Mouse (Mus musculus): Measurements from ENCODE around the gene Pde4d. TPM values are rescaled to one million over a fixed set of nuclear protein-coding genes. Genes with fewer than 3 reads are reported as not detected.

The Pde4d gene
- total RNA-seq, 2 experiments from 2014 or later: 36.9 to 46.8 TPM

DNA sequence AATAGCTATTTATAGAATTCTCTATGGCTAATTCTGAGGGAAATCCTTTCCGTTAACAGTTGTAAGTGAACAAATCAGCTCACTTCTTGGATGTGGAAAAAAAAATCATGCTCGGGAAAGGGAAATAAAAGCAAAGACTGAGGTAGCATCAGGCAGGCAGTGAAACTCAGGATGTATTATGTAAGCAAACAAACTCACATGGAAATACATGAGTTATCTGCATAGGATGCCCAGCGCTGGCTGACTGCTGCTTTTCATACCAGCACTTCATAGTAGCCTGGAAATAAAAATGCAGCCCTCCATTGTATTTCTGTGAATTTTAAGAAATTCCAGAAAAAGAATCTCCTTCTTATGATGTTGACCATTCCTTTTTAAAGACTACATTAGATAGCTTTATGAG lies 1237.2 kb downstream of the Pde4d start:
- no peak for DNase-seq
- intact Hi-C loops (cut with DNase I): loop anchor here (5.0 kb wide), 2 partner anchors 50 to 65 kb away; no protein-coding TSS in a partner anchor

GRCm38 (mm10) chr13:109688195-109688594 lies 1238.4 kb downstream of the Pde4d start:
- DNase-seq: no peak
- intact Hi-C loops (cut with DNase I): loop anchor here (5.0 kb wide), 2 partner anchors 49 to 66 kb away; no protein-coding TSS in a partner anchor

- DNase-seq: no peak
- intact Hi-C loops (cut with DNase I): loop anchor here (5.0 kb wide), 2 partner anchors 48 to 67 kb away; no protein-coding TSS in a partner anchor
Measured at GRCm38 (mm10) chr13:109689176-109689575, 1239.4 kb downstream of the Pde4d start.

GRCm38 (mm10) chr13:109690558-109690957 lies 1240.8 kb downstream of the Pde4d start:
- intact Hi-C loops (cut with DNase I): no loop called here
- no peak for DNase-seq

- DNase-seq: no peak
- intact Hi-C loops (cut with DNase I): no loop called here
Measured at GRCm38 (mm10) chr13:109692851-109693250, 1243.1 kb downstream of the Pde4d start.

DNA sequence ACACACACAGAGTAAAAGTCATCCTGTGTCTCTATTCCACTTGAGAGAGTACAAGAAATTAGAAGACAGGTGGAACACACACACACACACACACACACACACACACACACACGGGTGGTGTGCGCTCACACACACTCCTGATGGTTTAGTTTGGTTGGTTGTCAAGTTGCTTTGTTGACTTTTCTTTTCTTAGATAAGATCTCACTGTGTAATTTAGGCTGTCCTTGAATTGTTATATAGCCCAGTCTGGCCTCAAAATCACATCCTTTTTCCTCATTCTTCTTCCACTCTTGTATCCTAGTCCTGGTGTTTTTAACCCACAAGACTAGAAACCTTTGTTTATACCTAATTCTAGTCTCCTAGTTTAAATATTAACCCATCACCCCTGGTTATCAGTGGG lies 1244.0 kb downstream of the Pde4d start:
- intact Hi-C loops (cut with DNase I): no loop called here
- DNase-seq: no peak

GRCm38 (mm10) chr13:109694293-109694692 lies 1244.5 kb downstream of the Pde4d start:
- intact Hi-C loops (cut with DNase I): no loop called here
- no peak for DNase-seq

GRCm38 (mm10) chr13:109695098-109695497 lies 1245.3 kb downstream of the Pde4d start:
- DNase-seq: no peak
- intact Hi-C loops (cut with DNase I): no loop called here

DNA sequence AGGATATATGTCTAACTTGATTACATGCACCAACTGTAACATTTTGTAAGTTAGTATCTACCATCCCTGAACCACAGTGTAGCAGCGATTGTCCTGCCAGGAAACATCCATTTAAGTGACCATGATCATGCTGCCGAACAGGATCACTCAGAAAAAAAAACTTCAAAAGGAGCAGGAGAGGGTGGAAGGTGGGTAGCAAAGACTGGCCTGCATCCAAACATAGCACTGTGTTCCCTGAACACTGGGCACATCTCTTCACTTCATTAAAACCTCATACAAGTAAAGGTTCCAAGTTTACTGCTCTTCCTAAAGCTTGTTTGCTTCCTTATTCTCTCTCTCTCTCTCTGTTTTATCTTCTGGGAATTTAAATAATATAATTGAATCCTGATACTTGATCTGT lies 1256.4 kb downstream of the Pde4d start:
- intact Hi-C loops (cut with DNase I): no loop called here
- DNase-seq: no peak

DNA sequence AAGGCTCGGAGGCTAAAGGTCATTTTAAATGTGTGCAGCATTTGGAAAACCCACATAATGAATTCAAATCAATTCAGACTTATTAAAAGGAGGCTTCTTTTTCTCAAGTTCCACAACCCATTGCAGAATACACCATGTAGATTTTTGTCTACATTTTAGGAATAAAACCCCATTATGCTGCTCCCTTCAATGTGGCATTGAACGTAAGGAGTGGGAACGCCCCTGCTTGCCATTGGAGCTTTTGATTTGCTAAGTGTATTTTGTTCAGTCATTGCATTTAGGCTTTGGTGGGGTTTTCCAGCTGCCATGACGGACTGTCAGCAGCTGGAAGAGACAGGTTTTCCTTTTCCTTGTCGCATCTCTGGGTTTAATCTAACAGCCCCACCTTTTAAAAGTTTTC lies 1256.8 kb downstream of the Pde4d start:
- intact Hi-C loops (cut with DNase I): no loop called here
- DNase-seq: no peak

- intact Hi-C loops (cut with DNase I): no loop called here
- DNase-seq: no peak
Measured at GRCm38 (mm10) chr13:109707154-109707553, 1257.4 kb downstream of the Pde4d start.

- intact Hi-C loops (cut with DNase I): no loop called here
- DNase-seq: no peak
Measured at GRCm38 (mm10) chr13:109708326-109708725, 1258.6 kb downstream of the Pde4d start.

DNA sequence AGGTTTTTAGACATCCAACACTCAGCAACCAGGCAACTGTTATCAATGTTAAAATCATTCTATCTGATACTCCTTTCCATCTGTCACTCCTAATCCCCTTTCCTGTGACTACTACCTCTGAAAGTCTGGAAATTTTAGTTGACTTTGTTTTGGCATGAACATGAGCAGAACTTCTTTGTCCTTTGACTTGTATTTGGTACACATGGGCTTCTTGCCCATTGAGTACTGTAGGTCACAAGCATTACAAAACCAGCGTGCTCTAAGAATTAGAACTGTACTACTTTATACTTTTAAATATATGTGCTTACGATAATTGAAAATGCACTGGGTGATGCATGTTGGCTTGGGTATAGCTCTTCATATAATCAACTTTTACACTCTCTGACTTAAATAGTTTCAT lies 1264.8 kb downstream of the Pde4d start:
- DNase-seq: no peak
- intact Hi-C loops (cut with DNase I): no loop called here

DNA sequence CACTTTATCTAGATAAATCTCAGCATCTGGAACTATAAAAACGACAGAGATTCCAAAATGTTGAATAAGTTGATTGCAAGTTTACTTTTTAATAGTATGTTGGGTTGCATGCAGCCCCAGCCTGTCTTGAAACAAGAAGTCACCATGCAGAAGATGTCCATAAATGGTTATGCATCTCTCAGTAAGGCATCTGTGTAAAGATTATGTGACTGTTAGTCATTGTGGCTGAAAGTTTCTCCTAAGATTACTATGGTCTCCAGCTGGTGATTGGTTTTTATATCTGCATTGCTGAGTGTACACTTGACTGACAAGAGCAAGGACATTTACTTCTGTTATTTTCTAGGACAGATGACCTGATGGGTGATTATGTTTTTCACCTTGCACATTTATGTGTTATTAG lies 1265.6 kb downstream of the Pde4d start:
- intact Hi-C loops (cut with DNase I): no loop called here
- no peak for DNase-seq

- intact Hi-C loops (cut with DNase I): no loop called here
- DNase-seq: no peak
Measured at GRCm38 (mm10) chr13:109720127-109720713, 1270.5 kb downstream of the Pde4d start.

DNA sequence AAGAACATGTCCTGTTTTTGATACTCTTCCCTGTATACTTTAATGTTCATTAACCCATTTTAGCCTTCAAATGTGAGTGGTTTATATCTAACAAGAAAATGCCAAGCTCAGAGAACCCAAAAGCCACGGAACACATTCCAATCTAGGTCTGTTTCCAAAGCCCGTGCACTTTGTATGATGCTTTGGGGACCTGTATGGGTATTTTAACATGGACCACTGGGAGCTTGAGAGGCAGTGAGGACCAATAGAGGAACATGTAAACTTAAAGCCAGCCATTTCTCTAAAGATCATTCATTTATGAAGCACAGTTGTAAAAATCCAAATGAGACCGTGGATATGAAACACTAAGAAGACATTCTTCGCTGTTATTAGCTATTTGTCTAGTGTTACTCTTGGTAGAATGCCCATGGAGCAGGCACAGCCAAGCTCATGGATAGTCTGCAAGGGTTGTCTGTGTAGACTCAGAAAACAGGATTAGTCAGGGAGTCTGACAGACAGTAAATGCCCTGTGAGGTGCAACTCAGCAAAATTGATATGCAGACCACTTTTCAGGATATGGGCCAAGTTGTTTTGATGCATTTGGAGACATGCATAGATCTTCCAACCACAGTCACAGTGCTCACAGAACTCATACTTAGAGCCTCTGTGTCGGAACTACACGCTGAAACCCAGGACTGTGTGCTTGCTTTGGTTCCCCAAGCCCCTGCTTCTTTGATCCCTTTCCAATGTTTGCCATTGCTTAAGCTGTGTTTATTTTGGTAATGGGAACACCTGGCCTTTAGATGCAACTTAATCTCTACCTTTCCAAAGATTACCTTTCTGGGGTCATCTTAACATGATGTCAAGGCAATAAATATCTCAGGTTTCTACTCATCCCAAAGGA lies 1272.7 kb downstream of the Pde4d start:
- DNase-seq: no peak
- intact Hi-C loops (cut with DNase I): no loop called here

DNA sequence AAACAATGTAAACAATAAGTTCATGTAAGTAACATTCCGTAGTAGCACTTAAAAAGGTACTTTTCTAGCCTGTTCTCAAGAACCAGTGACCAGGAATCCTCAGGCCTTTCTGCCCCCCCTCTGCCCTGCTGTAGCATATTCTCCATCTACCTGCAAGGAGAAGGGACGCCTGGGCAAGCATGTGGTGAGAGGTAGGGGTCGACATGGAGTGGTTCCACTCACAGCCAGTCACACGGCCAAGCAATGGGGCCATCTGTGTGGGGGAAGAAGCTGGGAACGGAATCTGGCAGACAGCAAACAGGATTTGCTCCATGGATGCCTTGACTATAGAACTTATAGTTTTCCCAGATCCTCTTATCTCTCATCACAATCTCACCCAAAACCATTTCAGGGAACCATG lies 1277.6 kb downstream of the Pde4d start:
- intact Hi-C loops (cut with DNase I): no loop called here
- DNase-seq: no peak

- intact Hi-C loops (cut with DNase I): loop anchor here (10.0 kb wide), 1 partner anchor 385 kb away; no protein-coding TSS in a partner anchor
- DNase-seq: no peak
Measured at GRCm38 (mm10) chr13:109729612-109730011, 1279.9 kb downstream of the Pde4d start.

GRCm38 (mm10) chr13:109732655-109733376 lies 1283.1 kb downstream of the Pde4d start:
- DNase-seq: no peak
- intact Hi-C loops (cut with DNase I): loop anchor here (10.0 kb wide), 1 partner anchor 388 kb away; no protein-coding TSS in a partner anchor

GRCm38 (mm10) chr13:109736290-109737078 lies 1286.7 kb downstream of the Pde4d start:
- no peak for DNase-seq
- intact Hi-C loops (cut with DNase I): loop anchor here (1.0 to 10.0 kb wide), 5 partner anchors 49 to 504 kb away; no protein-coding TSS in a partner anchor

All from heart, postnatal 14 days (tissue).